Mouse (Mus musculus) inflammation-experienced regulatory T-cells, adult 16 weeks (primary cell): ENCODE measurements around the gene Zp1. TPM values are rescaled to one million over a fixed set of nuclear protein-coding genes. Genes with fewer than 3 reads are reported as not detected.

ENCODE experiments used
- polyA plus RNA-seq: library from polyadenylated mRNA; unstranded; fragments of 100-300 nt; shearing (Covaris generic); gene quantifications from one replicate; pipeline ENCODE4 v1.2.1, GENCODE M21; 2017

Zp1 gene
- polyA plus RNA-seq, result not detected

GRCm38 (mm10) chr19:10920532-10920931 lies at the start of gene Zp1:
Gene Zp1 (minus strand): TSS chr19:10920632.

GRCm38 (mm10) chr19:10949112-10949511 lies 28.7 kb upstream of the Zp1 start, which contains the start of gene Ccdc86:
Gene Ccdc86 (minus strand): TSS chr19:10949266.

GRCm38 (mm10) chr19:10937110-10937563 lies 16.7 kb upstream of the Zp1 start, which contains the start of gene Ptgdr2:
Gene Ptgdr2 (plus strand): TSS chr19:10937160.

GRCm38 (mm10) chr19:10895016-10895528 lies 25.4 kb downstream of the Zp1 start, which contains the start of gene Prpf19:
Gene Prpf19 (plus strand): TSS chr19:10895231.

GRCm38 (mm10) chr19:10881426-10882154 lies 38.8 kb downstream of the Zp1 start, which contains the start of gene Tmem109:
Gene Tmem109 (minus strand): TSS chr19:10882001.

GRCm38 (mm10) chr19:10869886-10870527 lies 50.4 kb downstream of the Zp1 start, which contains the start of gene Tmem132a:
Gene Tmem132a (minus strand): TSS chr19:10869940.

Other genes with a start within 250 kb of the Zp1 start
- gene Pga5, start 242.6 kb downstream of the Zp1 start, polyA plus RNA-seq, result not detected
- 26.3 TPM for gene Vps37c, start 231.9 kb downstream of the Zp1 start, polyA plus RNA-seq
- gene Cd5, start 181.6 kb downstream of the Zp1 start, polyA plus RNA-seq, result 569 TPM
- 778 TPM for gene Cd6, start 90.6 kb downstream of the Zp1 start, polyA plus RNA-seq
- 1.9 TPM for gene Slc15a3, start 80.9 kb downstream of the Zp1 start, polyA plus RNA-seq
- 0.46 TPM for gene Tmem132a, start 50.7 kb downstream of the Zp1 start, polyA plus RNA-seq
- gene Tmem109, start 38.6 kb downstream of the Zp1 start, polyA plus RNA-seq, result 60.7 TPM
- gene Prpf19, start 25.4 kb downstream of the Zp1 start, polyA plus RNA-seq, result 76.9 TPM
- gene Ptgdr2, start 16.5 kb upstream of the Zp1 start, polyA plus RNA-seq, result not detected
- 20.5 TPM for gene Ccdc86, start 28.6 kb upstream of the Zp1 start, polyA plus RNA-seq
- not detected for gene Ms4a10, start 54.0 kb upstream of the Zp1 start, polyA plus RNA-seq
- not detected for gene Ms4a15, start 72.6 kb upstream of the Zp1 start, polyA plus RNA-seq
- gene Ms4a18, start 97.4 kb upstream of the Zp1 start, polyA plus RNA-seq, result not detected
- gene Ms4a8a, start 160.5 kb upstream of the Zp1 start, polyA plus RNA-seq, result 0.24 TPM
- gene 1700017D01Rik, start 210.2 kb upstream of the Zp1 start, polyA plus RNA-seq, result not detected
- gene 1700025F22Rik, start 244.7 kb upstream of the Zp1 start, polyA plus RNA-seq, result not detected